Mouse (Mus musculus): ENCODE data around the gene Nsl1. TPM values are rescaled to one million over a fixed set of nuclear protein-coding genes. Genes with fewer than 3 reads are reported as not detected.

Nsl1 gene
- polyA plus RNA-seq, 1 experiment from 2014 or later = 20.4 TPM

GRCm38 (mm10) chr1:191132934-191133333, 70.1 kb downstream of the Nsl1 start:
- DNase-seq (ENCODE audit: low spot score) = no peak

- no peak for DNase-seq (ENCODE audit: low spot score)
Observed at GRCm38 (mm10) chr1:191135406-191135805, 72.6 kb downstream of the Nsl1 start.

Other genes with a start within 250 kb of the Nsl1 start
- 6.8 and 7.3 TPM in 2 replicates for gene Rps6kc1, start 151.2 kb upstream of the Nsl1 start, polyA plus RNA-seq (2015; fragmentation: Nextera tagmentation; extraction: Ambion mirVana)
- 59.4 and 63.9 TPM in 2 replicates for gene Angel2, start 137.9 kb upstream of the Nsl1 start, polyA plus RNA-seq (2015; fragmentation: Nextera tagmentation; extraction: Ambion mirVana)
- 7.4 and 8.9 TPM in 2 replicates for gene Vash2, start 83.7 kb upstream of the Nsl1 start, polyA plus RNA-seq (2015; fragmentation: Nextera tagmentation; extraction: Ambion mirVana)
- 9.3 and 13.5 TPM in 2 replicates for gene Flvcr1, start 36.9 kb upstream of the Nsl1 start, polyA plus RNA-seq (2015; fragmentation: Nextera tagmentation; extraction: Ambion mirVana)
- gene Spata45, start 26.4 kb upstream of the Nsl1 start, polyA plus RNA-seq (2015; fragmentation: Nextera tagmentation; extraction: Ambion mirVana) = not detected in 2 replicates
- gene Tatdn3, start 80 bp upstream of the Nsl1 start, polyA plus RNA-seq (2015; fragmentation: Nextera tagmentation; extraction: Ambion mirVana) = 12.0 and 14.0 TPM in 2 replicates
- 3.2 and 3.6 TPM in 2 replicates for gene Batf3, start 34.8 kb downstream of the Nsl1 start, polyA plus RNA-seq (2015; fragmentation: Nextera tagmentation; extraction: Ambion mirVana)
- gene Fam71a, start 101.8 kb downstream of the Nsl1 start, polyA plus RNA-seq (2015; fragmentation: Nextera tagmentation; extraction: Ambion mirVana) = not detected in 2 replicates
- gene Atf3, start 155.0 kb downstream of the Nsl1 start, polyA plus RNA-seq (2015; fragmentation: Nextera tagmentation; extraction: Ambion mirVana) = 1.4 and 2.1 TPM in 2 replicates

Data from thymus, postnatal 0 days (tissue).